Mouse (Mus musculus) urinary bladder, postnatal 14 days (tissue): ENCODE results near the gene Wapl.

Source experiments
- DNase-seq: peaks from one replicate; pipeline ENCODE4 v3.0.0; 2021; ENCODE audit warnings: low spot score

The Wapl gene

GRCm38 (mm10) chr14:34673395-34674228 lies at the start of gene Wapl:
TSS of gene Wapl (plus strand) at chr14:34673928.
- DNase-seq: peak; percentile 98

DNA sequence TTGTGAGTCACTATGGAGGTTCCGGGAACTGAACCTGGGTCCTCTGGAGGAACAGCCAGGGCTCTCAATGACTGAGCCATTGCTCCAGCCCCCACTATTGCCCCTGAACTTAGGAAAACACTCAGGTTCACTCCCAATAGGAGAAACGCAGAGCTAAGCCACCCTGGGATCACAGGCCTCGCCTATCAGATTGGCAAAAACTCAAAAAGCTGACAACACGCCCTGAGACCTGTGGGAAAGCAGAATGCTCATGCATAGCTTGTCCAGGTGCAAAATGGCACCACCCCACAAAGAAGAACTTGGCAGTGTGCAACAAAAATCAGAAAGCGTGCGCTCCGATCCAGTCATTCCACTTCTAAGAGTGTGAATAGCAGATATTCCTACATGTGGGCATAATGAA lies 46.9 kb upstream of the Wapl start:
- DNase-seq: no peak

- DNase-seq: no peak
Observed at GRCm38 (mm10) chr14:34632722-34633448, 40.8 kb upstream of the Wapl start.

GRCm38 (mm10) chr14:34635192-34635591 lies 38.5 kb upstream of the Wapl start:
- no peak for DNase-seq

GRCm38 (mm10) chr14:34635721-34636120 lies 38.0 kb upstream of the Wapl start:
- DNase-seq: no peak

DNA sequence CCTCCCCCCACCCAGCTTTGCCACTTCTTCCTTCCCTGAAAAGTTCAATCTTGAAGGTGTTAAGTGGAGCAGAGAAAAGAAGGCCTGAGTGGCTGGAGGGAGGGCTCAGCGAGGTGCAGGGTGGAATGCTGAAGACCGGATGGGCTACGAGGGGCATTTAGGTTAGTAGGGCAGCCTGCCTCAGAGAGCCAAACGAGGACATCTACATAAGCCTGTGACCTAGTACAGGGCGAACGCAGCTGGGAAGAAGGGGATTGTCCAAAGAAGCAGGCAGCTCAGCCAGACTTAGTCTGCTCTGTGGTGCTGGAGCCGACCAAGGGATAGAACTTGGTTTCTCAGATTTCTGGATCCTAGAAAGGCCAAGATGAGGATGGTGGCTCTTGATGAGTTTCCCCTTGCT lies 29.6 kb upstream of the Wapl start:
- DNase-seq: no peak

DNA sequence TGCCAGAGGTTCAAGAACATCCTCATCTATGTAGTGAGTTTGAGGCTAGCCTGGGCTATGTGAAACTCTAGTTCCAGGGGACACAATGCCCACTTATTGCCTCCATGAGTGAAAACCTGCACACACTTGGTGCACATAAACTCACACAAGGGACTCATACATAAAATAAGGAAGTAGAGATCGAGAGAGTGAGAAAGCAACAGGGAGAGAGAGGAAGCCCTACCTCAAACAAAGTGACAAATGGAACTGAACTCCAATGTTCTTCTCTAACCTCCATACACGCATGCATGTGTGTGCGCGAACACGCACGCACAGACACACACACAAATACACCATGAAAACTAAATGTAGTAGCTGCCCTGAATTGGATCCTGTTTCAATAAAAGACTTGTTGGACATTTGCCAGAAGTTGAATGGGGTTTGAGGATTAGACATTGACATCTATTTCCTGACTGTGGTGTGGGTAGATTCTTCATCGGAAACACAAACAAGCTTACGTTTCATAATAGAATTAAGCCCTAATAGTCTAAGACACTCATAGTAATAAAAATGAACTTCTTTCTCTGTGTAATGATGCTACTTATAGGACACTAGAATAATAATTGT lies 25.8 kb upstream of the Wapl start:
- no peak for DNase-seq

- no peak for DNase-seq
Observed at GRCm38 (mm10) chr14:34657131-34657530, 16.6 kb upstream of the Wapl start.

DNA sequence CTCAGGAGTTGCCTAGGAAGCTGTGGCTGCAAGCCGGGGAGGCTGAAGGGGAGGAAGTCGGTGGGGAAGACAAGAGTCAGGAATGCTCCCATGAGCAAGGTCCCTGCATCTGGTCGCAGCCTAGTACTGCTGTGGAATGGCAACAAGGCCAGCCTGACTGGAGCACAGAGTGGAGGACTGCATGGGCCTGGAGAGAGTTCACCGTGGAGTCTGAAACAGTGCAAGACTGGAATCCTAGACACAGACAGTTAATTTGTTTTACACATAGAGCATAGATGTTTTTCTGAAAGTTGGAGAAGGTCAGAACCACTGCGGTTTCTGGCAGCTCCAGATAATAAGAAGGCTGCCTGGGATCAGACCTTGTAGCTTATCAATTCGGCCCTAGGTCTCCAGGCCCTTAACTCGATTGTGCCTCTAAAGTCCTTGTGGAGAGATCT lies 13.4 kb upstream of the Wapl start:
- DNase-seq: no peak

GRCm38 (mm10) chr14:34660788-34661591 lies 12.7 kb upstream of the Wapl start:
- DNase-seq: no peak

DNA sequence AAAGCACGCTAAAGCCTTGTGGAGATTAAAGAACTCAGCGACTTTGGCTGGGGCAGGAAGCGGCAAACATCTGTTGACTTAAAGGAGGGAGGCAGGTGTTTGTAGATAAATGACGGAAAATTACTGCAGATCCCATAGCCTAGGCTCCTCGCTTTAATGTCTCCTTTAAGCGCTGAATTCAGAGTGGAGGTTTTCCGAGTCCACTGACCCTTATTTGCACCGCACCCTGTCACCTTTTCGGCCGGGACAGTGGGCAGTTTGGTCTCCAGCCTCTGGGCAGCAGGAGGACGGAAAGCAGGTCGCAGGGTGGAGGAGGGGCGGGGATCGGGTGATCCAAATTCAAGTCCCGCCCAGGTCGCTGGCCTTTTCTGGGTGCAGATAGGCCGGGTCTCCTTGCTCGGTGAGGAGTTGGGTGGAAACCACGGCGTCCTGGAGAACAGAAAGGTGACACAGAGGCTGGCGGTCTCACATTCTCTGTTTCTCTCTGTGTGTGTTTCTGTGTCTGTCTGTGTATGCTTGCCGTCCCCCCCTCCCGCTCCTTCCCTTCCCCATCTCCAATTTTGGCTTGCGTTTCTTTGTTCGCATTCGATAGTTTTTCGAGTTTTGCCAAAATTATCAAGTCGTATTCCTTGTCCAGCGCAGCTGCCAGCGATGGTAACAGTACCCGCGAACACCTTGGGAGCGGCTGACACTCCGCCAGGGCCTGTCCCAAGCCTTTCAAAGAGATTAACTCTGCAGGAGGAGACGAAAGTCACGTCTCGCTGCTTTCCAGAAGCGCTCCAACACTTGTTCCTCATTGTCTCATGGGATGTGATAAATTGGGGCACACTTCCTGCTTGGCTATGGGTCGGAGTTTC lies 11.9 kb upstream of the Wapl start:
- DNase-seq: peak; percentile 47

- no peak for DNase-seq
Observed at GRCm38 (mm10) chr14:34662478-34662826, 11.3 kb upstream of the Wapl start.

DNA sequence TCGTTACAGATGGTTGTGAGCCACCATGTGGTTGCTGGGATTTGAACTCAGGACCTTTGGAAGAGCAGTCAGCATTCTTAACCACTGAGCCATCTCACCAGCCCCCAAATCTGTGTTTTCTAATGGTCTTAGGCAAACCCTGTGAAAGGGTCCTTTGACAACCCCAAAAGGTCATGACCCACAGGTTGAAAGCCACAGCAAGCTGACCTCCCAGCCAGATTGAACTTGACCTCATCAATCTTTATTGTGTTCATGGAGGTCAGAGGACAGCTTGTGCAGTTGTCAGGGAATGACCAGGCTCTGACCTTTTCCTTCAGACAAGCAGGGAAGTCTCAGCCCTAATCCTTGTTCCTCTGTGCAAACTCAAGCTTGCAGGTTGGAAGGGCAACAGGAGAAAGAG lies 10.3 kb upstream of the Wapl start:
- no peak for DNase-seq

DNA sequence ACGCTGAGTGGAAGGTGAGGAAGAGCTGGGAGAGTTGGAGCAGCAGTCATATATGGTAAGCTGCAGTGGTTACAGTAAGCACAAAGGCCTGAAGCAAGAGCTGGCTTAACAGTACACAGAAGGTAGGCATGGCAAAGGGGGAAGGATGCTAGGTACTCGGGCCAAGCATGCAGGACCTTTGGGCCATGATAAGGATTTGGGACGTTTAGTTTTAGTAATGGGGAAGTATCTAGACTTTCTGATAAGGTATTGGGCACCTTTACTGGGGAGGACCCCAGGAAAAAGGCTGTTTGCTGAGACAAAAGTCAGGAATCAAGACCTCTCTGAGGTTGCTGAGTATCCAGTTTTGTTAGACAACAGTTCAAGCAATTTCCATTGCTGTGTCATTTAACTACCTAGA lies 4.6 kb upstream of the Wapl start:
- DNase-seq: no peak

GRCm38 (mm10) chr14:34670256-34670655 lies 3.5 kb upstream of the Wapl start:
- DNase-seq: no peak

- peak; percentile 48 for DNase-seq
Observed at GRCm38 (mm10) chr14:34674229-34674791, 582 bp downstream of the Wapl start.

DNA sequence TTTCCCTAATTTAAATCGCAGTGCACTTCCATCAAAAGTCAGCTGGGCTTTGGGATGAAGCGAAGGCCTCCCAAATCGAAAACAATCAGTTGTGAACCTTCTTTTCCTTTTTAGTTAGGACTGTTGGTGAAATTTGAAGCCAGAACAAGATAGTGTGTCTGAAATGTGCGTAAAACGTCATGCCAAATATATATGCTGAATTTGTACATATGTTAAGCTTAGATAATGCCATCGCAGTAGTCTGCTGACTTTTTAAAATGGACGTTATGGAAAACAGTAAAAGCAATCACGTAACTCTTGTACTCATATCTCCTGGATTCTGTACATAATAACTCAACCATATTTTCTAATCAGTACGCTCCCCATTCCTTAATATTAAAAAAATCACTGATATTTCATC lies 1.2 kb downstream of the Wapl start:
- DNase-seq: no peak

DNA sequence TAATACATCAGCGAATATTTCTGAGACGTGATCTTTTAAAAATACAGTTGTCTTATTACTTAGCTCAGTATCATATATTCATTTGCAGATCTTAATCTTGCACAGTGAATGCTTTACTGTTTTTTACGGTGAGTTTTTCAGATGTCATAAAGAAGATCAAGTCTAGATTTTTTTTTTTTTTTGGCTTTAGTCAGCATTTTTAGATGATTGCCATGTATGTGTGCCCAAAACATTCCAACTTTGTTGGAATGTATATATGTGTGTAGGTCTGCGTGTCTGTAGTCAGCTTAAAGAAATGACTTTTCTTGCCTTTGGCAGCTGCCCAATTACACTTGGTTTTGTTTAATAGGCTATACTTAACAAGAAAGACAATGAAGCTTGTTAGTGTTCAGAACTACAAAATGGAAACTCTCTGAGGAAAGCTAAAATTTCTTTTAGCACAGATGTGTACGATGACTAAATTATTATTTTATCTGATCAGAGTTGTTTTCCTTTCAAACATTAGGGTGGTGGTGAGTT lies 1.7 kb downstream of the Wapl start:
- no peak for DNase-seq

DNA sequence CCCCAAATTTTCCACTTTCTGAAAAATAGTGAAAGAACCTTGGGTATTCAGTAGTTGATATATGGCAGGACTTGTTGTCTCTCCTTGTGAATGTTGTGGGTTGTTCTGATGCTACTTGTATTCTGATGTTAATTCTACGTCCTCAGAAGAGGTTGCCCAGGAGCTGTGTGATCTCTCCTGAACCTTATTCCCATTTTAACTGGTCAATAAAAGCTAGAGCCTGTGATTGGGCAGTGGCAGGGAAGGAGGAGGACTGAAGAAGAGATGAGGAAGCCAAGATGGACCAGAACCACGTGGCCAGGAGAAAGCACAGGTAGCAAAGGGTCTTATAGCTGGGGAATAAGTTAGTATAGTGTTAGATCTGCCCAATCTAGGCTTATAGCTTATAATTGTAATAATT lies 7.1 kb downstream of the Wapl start:
- DNase-seq: no peak

GRCm38 (mm10) chr14:34684989-34685388 lies 11.3 kb downstream of the Wapl start:
- no peak for DNase-seq

DNA sequence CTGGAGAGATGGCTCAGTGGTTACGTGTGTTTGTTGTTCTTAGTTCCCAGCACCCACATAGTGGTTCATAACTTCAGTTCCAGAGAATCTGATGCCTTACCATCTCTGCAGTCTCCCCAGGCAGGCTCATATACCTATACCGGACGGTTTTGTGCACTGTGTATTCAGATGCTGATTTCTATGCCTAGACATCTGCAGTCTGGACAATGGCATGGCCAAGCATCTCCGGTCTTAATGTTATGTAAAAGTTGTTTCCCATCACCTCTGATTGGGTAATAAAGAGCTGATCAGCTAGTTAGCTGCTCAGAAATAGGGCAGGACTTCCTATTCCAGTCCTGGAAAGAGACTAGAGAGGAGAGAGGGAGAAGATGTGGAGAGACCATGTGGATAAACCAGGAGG lies 20.2 kb downstream of the Wapl start:
- no peak for DNase-seq
